Mouse (Mus musculus) E14TG2a.4 (cell line): ENCODE measurements around the gene Axin2.
A peak's percentile ranks its signal among the peaks of the same experiment; 100 is the strongest.
"Not testable (repeated sequence)": the region's sequence is repeated elsewhere in the genome, so short reads cannot be mapped to it uniquely, and the experiment has no call there.

ENCODE experiments used
- H3K27me3 ChIP-seq: 2 replicates; pipeline ENCODE4 v1.6.1; 2014; ENCODE audit warnings: low read length, control low read depth; ENCODE audit not compliant: insufficient read depth
- H3K36me3 ChIP-seq: 2 replicates; pipeline ENCODE4 v1.6.1; 2014; ENCODE audit warnings: low read length, control low read depth; ENCODE audit not compliant: insufficient read depth
- H3K4me1 ChIP-seq: replicated peaks from 2 replicates; pipeline ENCODE4 v1.6.1; 2014; ENCODE audit warnings: low read depth, low read length, control low read depth
- H3K4me3 ChIP-seq: replicated peaks from 2 replicates; pipeline ENCODE4 v1.5.1; 2014; ENCODE audit warnings: mild to moderate bottlenecking, low read length
- H3K9me3 ChIP-seq: 2 replicates; pipeline ENCODE4 v1.6.1; 2014; ENCODE audit warnings: low read length, control low read depth
- CTCF ChIP-seq: conservative IDR thresholded peaks from 2 replicates; pipeline ENCODE4 v1.5.1; 2014; ENCODE audit warnings: low read length
- NANOG ChIP-seq: IDR thresholded peaks from 2 replicates; pipeline ENCODE4 v1.6.1; 2014; ENCODE audit warnings: borderline replicate concordance, low read length, mixed read lengths
- POU5F1 ChIP-seq: IDR thresholded peaks from 2 replicates; pipeline ENCODE4 v1.6.1; 2014; ENCODE audit warnings: low read length, borderline replicate concordance

Axin2 gene

GRCm38 (mm10) chr11:108920158-108920635 is at the start of gene Axin2:
Axin2 (plus strand) TSS chr11:108920349.
- Histone ChIP-seq H3K4me1 (peaks cover 70% of the 10 kb centered on the region), H3K9me3 (peaks cover 9% of the 10 kb centered on the region), H3K4me3 (peak within 1 kb of the TSS; percentile 91), H3K27me3 (peaks cover 26% of the 10 kb centered on the region), H3K36me3 (peaks cover 8% of the 10 kb centered on the region; the same call in 1 of the 2 replicates)
- TF ChIP-seq CTCF: no peak
- no peak for TF ChIP-seq POU5F1
- TF ChIP-seq NANOG: no peak

- not testable (repeated sequence) for H3K4me3 ChIP-seq, H3K27me3 ChIP-seq
Observed at GRCm38 (mm10) chr11:108871284-108871683, 48.9 kb upstream of the Axin2 start.

DNA sequence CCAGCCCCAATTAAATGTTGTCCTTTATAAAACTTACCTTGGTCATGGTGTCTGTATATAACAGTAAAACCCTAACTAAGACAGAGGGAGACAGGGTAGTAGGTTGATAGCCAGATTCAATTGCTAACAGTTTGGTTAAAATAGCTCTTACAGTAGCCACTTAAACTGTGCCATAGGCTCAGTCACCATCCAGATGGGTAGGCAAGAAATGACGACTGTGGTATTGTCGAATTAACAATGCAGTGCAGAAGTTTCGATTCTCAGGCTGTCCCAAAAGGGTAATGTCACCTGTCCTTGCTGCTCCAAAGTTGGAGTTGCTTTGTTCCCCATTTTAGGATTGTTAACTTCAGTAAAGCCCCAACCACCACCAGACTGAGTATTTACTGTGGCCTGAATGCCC is 48.4 kb upstream of the Axin2 start:
- Histone ChIP-seq H3K27me3 (no peaks in the 10 kb centered on the region), H3K36me3 (no peaks in the 10 kb centered on the region), H3K4me3 (no peak overlapping the region), H3K9me3 (no peaks in the 10 kb centered on the region), H3K4me1 (no peaks in the 10 kb centered on the region)
- TF ChIP-seq CTCF (no peak), NANOG (no peak), POU5F1 (no peak)

More at GRCm38 (mm10) chr11:108871284-108871683, 48.9 kb upstream of the Axin2 start:
- not testable (repeated sequence) for H3K9me3 ChIP-seq, H3K36me3 ChIP-seq, H3K4me1 ChIP-seq

GRCm38 (mm10) chr11:108876633-108877205 is 43.4 kb upstream of the Axin2 start:
- Histone ChIP-seq H3K4me1 (0 out of 2 replicates have a peak, but pooled peaks cover 4% of the 10 kb centered on the region), H3K4me3 (no peak overlapping the region), H3K36me3 (no peaks in the 10 kb centered on the region), H3K27me3 (no peaks in the 10 kb centered on the region), H3K9me3 (no peaks in the 10 kb centered on the region)
- TF ChIP-seq POU5F1 (no peak), CTCF (no peak)

DNA sequence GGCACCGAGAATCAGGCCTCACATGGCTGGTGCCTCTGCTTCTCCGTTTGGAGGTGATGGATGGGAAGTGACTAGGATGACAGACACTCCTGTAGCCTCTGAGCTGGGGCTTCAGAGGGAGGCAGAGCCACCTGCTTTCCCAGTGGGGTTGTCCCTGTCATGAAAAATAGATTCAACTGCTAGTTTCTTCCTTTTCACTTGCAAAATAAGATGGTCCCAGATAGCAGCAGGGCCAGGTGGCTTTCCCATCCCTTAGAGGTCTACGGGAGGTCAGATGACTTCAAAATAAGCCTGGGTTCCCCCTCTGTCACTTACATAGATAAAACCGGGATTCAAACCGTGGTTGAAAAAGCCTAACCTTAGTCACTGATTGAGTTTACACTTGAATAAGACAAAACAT is 42.6 kb upstream of the Axin2 start:
- no peak for TF ChIP-seq POU5F1
- no peak for TF ChIP-seq CTCF
- TF ChIP-seq NANOG: no peak
- H3K4me3 ChIP-seq: no peak overlapping the region
- no peaks in the 10 kb centered on the region for H3K36me3 ChIP-seq
- no peaks in the 10 kb centered on the region for H3K27me3 ChIP-seq
- H3K4me1 ChIP-seq: 0 out of 2 replicates have a peak, but pooled peaks cover 4% of the 10 kb centered on the region
- H3K9me3 ChIP-seq: no peaks in the 10 kb centered on the region

DNA sequence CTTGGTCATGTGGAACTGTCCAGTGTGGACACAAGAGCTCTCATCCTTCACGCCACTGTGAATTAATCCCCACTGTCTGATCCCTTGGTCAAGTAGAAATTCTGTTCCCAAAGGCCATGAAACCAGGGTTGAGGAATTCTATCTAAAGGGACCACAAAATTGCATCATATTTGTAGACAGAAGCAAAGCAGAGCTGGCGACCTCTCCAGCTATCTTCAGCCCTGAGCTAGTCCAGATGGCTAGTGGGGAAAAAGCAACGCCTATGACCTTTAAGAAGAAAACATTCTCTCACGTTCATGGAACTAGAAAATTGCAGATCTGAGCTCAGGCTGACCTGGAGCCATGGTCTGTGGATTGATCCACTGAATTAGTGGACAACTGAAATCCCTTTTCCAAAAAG is 39.6 kb upstream of the Axin2 start:
- no peaks in the 10 kb centered on the region for H3K36me3 ChIP-seq
- no peak for TF ChIP-seq POU5F1
- no peak for TF ChIP-seq CTCF
- TF ChIP-seq NANOG: no peak
- H3K9me3 ChIP-seq: no peaks in the 10 kb centered on the region
- H3K4me3 ChIP-seq: no peak overlapping the region
- H3K27me3 ChIP-seq: no peaks in the 10 kb centered on the region
- 0 out of 2 replicates have a peak, but pooled peaks cover 7% of the 10 kb centered on the region for H3K4me1 ChIP-seq

- Histone ChIP-seq H3K9me3 (no peaks in the 10 kb centered on the region), H3K4me3 (no peak overlapping the region), H3K27me3 (no peaks in the 10 kb centered on the region), H3K4me1 (0 out of 2 replicates have a peak, but pooled peaks cover 8% of the 10 kb centered on the region), H3K36me3 (no peaks in the 10 kb centered on the region)
- TF ChIP-seq POU5F1 (no peak), CTCF (no peak), NANOG (no peak)
Observed at GRCm38 (mm10) chr11:108881662-108882061, 38.5 kb upstream of the Axin2 start.

GRCm38 (mm10) chr11:108885276-108885896 is 34.8 kb upstream of the Axin2 start:
- Histone ChIP-seq H3K36me3 (no peaks in the 10 kb centered on the region), H3K27me3 (no peaks in the 10 kb centered on the region), H3K4me3 (no peak overlapping the region), H3K4me1 (peaks cover 31% of the 10 kb centered on the region), H3K9me3 (no peaks in the 10 kb centered on the region)
- no peak for TF ChIP-seq NANOG
- no peak for TF ChIP-seq CTCF
- no peak for TF ChIP-seq POU5F1

DNA sequence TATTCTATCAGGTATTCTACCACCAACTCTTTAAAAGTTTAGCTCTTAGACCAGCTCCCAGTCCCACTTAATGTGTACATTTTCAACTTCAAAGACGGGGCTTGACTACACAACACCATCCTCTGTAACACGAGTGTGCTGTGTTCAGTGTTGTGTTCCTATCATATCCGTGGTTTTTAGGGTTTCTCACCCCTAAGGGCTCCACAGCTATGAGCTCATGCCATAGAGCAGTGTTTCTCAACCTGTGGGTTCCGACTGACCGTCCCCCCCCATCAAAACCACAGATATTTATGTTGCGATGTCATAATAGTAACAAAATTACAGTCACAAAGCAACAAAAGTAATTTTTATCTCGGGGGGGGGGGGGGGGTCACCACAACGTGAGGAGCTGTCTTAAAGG is 34.1 kb upstream of the Axin2 start:
- TF ChIP-seq POU5F1 (no peak), CTCF (no peak), NANOG (no peak)
- Histone ChIP-seq H3K36me3 (no peaks in the 10 kb centered on the region), H3K27me3 (0 out of 2 replicates have a peak, but pooled peaks cover under 1% of the 10 kb centered on the region), H3K4me3 (no peak overlapping the region), H3K4me1 (peaks cover 36% of the 10 kb centered on the region), H3K9me3 (no peaks in the 10 kb centered on the region)
